Mouse (Mus musculus): ENCODE measurements around the gene Edem2.

Gene Edem2

GRCm38 (mm10) chr2:155729158-155729645 is at the start of gene Edem2:
Gene Edem2, minus strand, starts transcription at chr2:155729475.
- DNase-seq (ENCODE audit: low spot score in 2 of 2): peak; percentile 87 to 92

GRCm38 (mm10) chr2:155779066-155779465 is 49.8 kb upstream of the Edem2 start:
- DNase-seq (ENCODE audit: low spot score in 2 of 2): no peak

- no peak for DNase-seq (ENCODE audit: low spot score in 2 of 2)
These were observed 48.7 kb upstream of the Edem2 start for GRCm38 (mm10) chr2:155778004-155778403.

GRCm38 (mm10) chr2:155777688-155777985 is 48.4 kb upstream of the Edem2 start:
- DNase-seq (ENCODE audit: low spot score in 2 of 2): no peak

GRCm38 (mm10) chr2:155776824-155777687 is 47.8 kb upstream of the Edem2 start:
- no peak for DNase-seq (ENCODE audit: low spot score in 2 of 2)

GRCm38 (mm10) chr2:155775685-155776263 is 46.5 kb upstream of the Edem2 start:
- peak; percentile 18 to 37 for DNase-seq (ENCODE audit: low spot score in 2 of 2)

- no peak for DNase-seq (ENCODE audit: low spot score in 2 of 2)
These were observed 45.8 kb upstream of the Edem2 start, which contains the start of gene Mmp24 for GRCm38 (mm10) chr2:155774927-155775684. Gene Mmp24, plus strand, starts transcription at chr2:155775342.

- DNase-seq (ENCODE audit: low spot score in 2 of 2): no peak
These were observed 45.1 kb upstream of the Edem2 start for GRCm38 (mm10) chr2:155774261-155774926.

- DNase-seq (ENCODE audit: low spot score in 2 of 2): no peak
These were observed 44.4 kb upstream of the Edem2 start for GRCm38 (mm10) chr2:155773664-155774063.

- DNase-seq (ENCODE audit: low spot score in 2 of 2): peak; percentile 30 to 55
These were observed 35.6 kb upstream of the Edem2 start for GRCm38 (mm10) chr2:155764679-155765418.

- DNase-seq (ENCODE audit: low spot score in 2 of 2): no peak
These were observed 27.7 kb upstream of the Edem2 start for GRCm38 (mm10) chr2:155756855-155757566.

GRCm38 (mm10) chr2:155755746-155756145 is 26.5 kb upstream of the Edem2 start:
- peak; percentile 30 to 54 for DNase-seq (ENCODE audit: low spot score in 2 of 2)

- DNase-seq (ENCODE audit: low spot score in 2 of 2): peak; percentile 47 to 62
These were observed 21.9 kb upstream of the Edem2 start, which contains the start of gene Procr for GRCm38 (mm10) chr2:155751014-155751786. Gene Procr, plus strand, starts transcription at chr2:155751117.

- no peak for DNase-seq (ENCODE audit: low spot score in 2 of 2)
These were observed 20.1 kb upstream of the Edem2 start for GRCm38 (mm10) chr2:155749394-155749793.

GRCm38 (mm10) chr2:155745487-155745886 is 16.2 kb upstream of the Edem2 start:
- no peak for DNase-seq (ENCODE audit: low spot score in 2 of 2)

- DNase-seq (ENCODE audit: low spot score in 2 of 2): no peak
These were observed 14.1 kb upstream of the Edem2 start for GRCm38 (mm10) chr2:155743351-155743750.

- peak; percentile 18 to 30 for DNase-seq (ENCODE audit: low spot score in 2 of 2)
These were observed 13.7 kb upstream of the Edem2 start for GRCm38 (mm10) chr2:155742931-155743337.

GRCm38 (mm10) chr2:155742211-155742610 is 12.9 kb upstream of the Edem2 start:
- DNase-seq (ENCODE audit: low spot score in 2 of 2): no peak

- DNase-seq (ENCODE audit: low spot score in 2 of 2): no peak
These were observed 8.5 kb upstream of the Edem2 start for GRCm38 (mm10) chr2:155737803-155738202.
